Mouse (Mus musculus): Measurements from ENCODE around the gene Nrm. TPM values are rescaled to one million over a fixed set of nuclear protein-coding genes. Genes with fewer than 3 reads are reported as not detected.

Gene Nrm
- polyA plus RNA-seq, 1 experiment from 2014 or later: 20.3 TPM

- no peak for DNase-seq (ENCODE audit: low spot score)
- Histone ChIP-seq H3K36me3 (replicated peaks; ENCODE audit: control insufficient read depth, insufficient read depth) (peaks cover 65% of the 10 kb centered on the region), H3K4me1 (replicated peaks; ENCODE audit: control insufficient read depth, insufficient read depth, low read length) (peaks cover 15% of the 10 kb centered on the region), H3K27ac (peak overlapping the region; percentile 90), H3K4me2 (replicated peaks) (peak overlapping the region; percentile 75), H3K9ac (peak overlapping the region; percentile 85), H3K27me3 (ENCODE audit: control insufficient read depth, insufficient read depth, low read length) (no peaks in the 10 kb centered on the region), H3K4me3 (replicated peaks; ENCODE audit: low read length) (peak overlapping the region; percentile 63), H3K9me3 (ENCODE audit: control insufficient read depth, low read length) (no peaks in the 10 kb centered on the region)
- 21% methylated on average over 20 of the region's 20 CpGs for WGBS
- peak; percentile 41 for ATAC-seq (ENCODE audit: low FRiP score)
Measured at GRCm38 (mm10) chr17:35909186-35909918, 48.2 kb downstream of the Nrm start.

- Histone ChIP-seq H3K36me3 (replicated peaks; ENCODE audit: control insufficient read depth, insufficient read depth) (peaks cover 60% of the 10 kb centered on the region), H3K4me1 (replicated peaks; ENCODE audit: control insufficient read depth, insufficient read depth, low read length) (peaks cover 15% of the 10 kb centered on the region), H3K4me3 (replicated peaks; ENCODE audit: low read length) (peak within 1 kb of the TSS; percentile 63), H3K9ac (peak within 1 kb of the TSS; percentile 85), H3K9me3 (ENCODE audit: control insufficient read depth, low read length) (no peaks in the 10 kb centered on the region), H3K27ac (peak within 1 kb of the TSS; percentile 90), H3K27me3 (ENCODE audit: control insufficient read depth, insufficient read depth, low read length) (no peaks in the 10 kb centered on the region), H3K4me2 (replicated peaks) (peak within 1 kb of the TSS; percentile 75)
- ATAC-seq (ENCODE audit: low FRiP score): peak; percentile 93
- 3% methylated on average over 25 of the region's 25 CpGs for WGBS
- DNase-seq (ENCODE audit: low spot score): peak; percentile 95
Measured at GRCm38 (mm10) chr17:35909919-35910369, 48.8 kb downstream of the Nrm start, which contains the start of gene Atat1. Atat1 (minus strand) TSS chr17:35910075.

GRCm38 (mm10) chr17:35914975-35915374 is 53.9 kb downstream of the Nrm start:
- DNase-seq (ENCODE audit: low spot score) (no peak), ATAC-seq (ENCODE audit: low FRiP score) (no peak)
- Histone ChIP-seq H3K27me3 (ENCODE audit: control insufficient read depth, insufficient read depth, low read length) (no peaks in the 10 kb centered on the region), H3K9ac (no peak overlapping the region), H3K27ac (no peak overlapping the region), H3K4me3 (replicated peaks; ENCODE audit: low read length) (peak overlapping the region; percentile 64; the same call in 1 of the 2 replicates), H3K4me2 (replicated peaks) (peak overlapping the region; percentile 97), H3K9me3 (ENCODE audit: control insufficient read depth, low read length) (no peaks in the 10 kb centered on the region), H3K36me3 (replicated peaks; ENCODE audit: control insufficient read depth, insufficient read depth) (peaks cover 24% of the 10 kb centered on the region; the same call in 1 of the 2 replicates), H3K4me1 (replicated peaks; ENCODE audit: control insufficient read depth, insufficient read depth, low read length) (peaks cover 14% of the 10 kb centered on the region)
- WGBS: 87% methylated on average over 6 of the region's 6 CpGs

Small RNAs within 50 kb of the gene (microRNA-seq; reads per million reads assigned to microRNA genes)
- gene Gm28033: 0.48 reads per million

Other genes starting within 250 kb of the Nrm start
- not detected in 2 replicates for gene Gm9573, start 234.7 kb upstream of the Nrm start, polyA plus RNA-seq (2014; fragmentation: Nextera tagmentation; extraction: Ambion mirVana)
- 0.09 TPM in 1 of 2 replicates, not detected in the other for gene Mucl3, start 217.6 kb upstream of the Nrm start, polyA plus RNA-seq (2014; fragmentation: Nextera tagmentation; extraction: Ambion mirVana)
- 14.8 and 14.9 TPM in 2 replicates for gene Vars2, start 193.7 kb upstream of the Nrm start, polyA plus RNA-seq (2014; fragmentation: Nextera tagmentation; extraction: Ambion mirVana)
- gene Gtf2h4, start 187.6 kb upstream of the Nrm start, polyA plus RNA-seq (2014; fragmentation: Nextera tagmentation; extraction: Ambion mirVana): 21.3 and 22.8 TPM in 2 replicates
- gene Ddr1, start 156.7 kb upstream of the Nrm start, polyA plus RNA-seq (2014; fragmentation: Nextera tagmentation; extraction: Ambion mirVana): 62.7 and 72.5 TPM in 2 replicates
- gene Ier3, start 39.6 kb upstream of the Nrm start, polyA plus RNA-seq (2014; fragmentation: Nextera tagmentation; extraction: Ambion mirVana): 6.6 and 7.5 TPM in 2 replicates
- 86.3 and 96.6 TPM in 2 replicates for gene Flot1, start 38.1 kb upstream of the Nrm start, polyA plus RNA-seq (2014; fragmentation: Nextera tagmentation; extraction: Ambion mirVana)
- gene Tubb5, start 23.0 kb upstream of the Nrm start, polyA plus RNA-seq (2014; fragmentation: Nextera tagmentation; extraction: Ambion mirVana): 1,664 and 1,709 TPM in 2 replicates
- gene Mdc1, start 19.8 kb upstream of the Nrm start, polyA plus RNA-seq (2014; fragmentation: Nextera tagmentation; extraction: Ambion mirVana): 9.2 and 10.7 TPM in 2 replicates
- 18.8 and 20.7 TPM in 2 replicates for gene Ppp1r18, start 4.3 kb downstream of the Nrm start, polyA plus RNA-seq (2014; fragmentation: Nextera tagmentation; extraction: Ambion mirVana)
- gene Dhx16, start 18.5 kb downstream of the Nrm start, polyA plus RNA-seq (2014; fragmentation: Nextera tagmentation; extraction: Ambion mirVana): 25.8 and 29.0 TPM in 2 replicates
- gene 2310061I04Rik, start 36.1 kb downstream of the Nrm start, polyA plus RNA-seq (2014; fragmentation: Nextera tagmentation; extraction: Ambion mirVana): 55.3 and 57.5 TPM in 2 replicates
- 387 and 408 TPM in 2 replicates for gene Atat1, start 48.8 kb downstream of the Nrm start, polyA plus RNA-seq (2014; fragmentation: Nextera tagmentation; extraction: Ambion mirVana)
- gene Mrps18b, start 55.1 kb downstream of the Nrm start, polyA plus RNA-seq (2014; fragmentation: Nextera tagmentation; extraction: Ambion mirVana): 61.4 and 63.6 TPM in 2 replicates
- 34.8 and 37.9 TPM in 2 replicates for gene Ppp1r10, start 55.1 kb downstream of the Nrm start, polyA plus RNA-seq (2014; fragmentation: Nextera tagmentation; extraction: Ambion mirVana)
- 65.5 and 74.9 TPM in 2 replicates for gene Abcf1, start 108.4 kb downstream of the Nrm start, polyA plus RNA-seq (2014; fragmentation: Nextera tagmentation; extraction: Ambion mirVana)
- 46.8 and 52.2 TPM in 2 replicates for gene Gnl1, start 118.5 kb downstream of the Nrm start, polyA plus RNA-seq (2014; fragmentation: Nextera tagmentation; extraction: Ambion mirVana)
- gene Prr3, start 118.9 kb downstream of the Nrm start, polyA plus RNA-seq (2014; fragmentation: Nextera tagmentation; extraction: Ambion mirVana): 70.4 and 83.1 TPM in 2 replicates
- gene H2-T24, start 159.2 kb downstream of the Nrm start, polyA plus RNA-seq (2014; fragmentation: Nextera tagmentation; extraction: Ambion mirVana): 9.1 and 11.7 TPM in 2 replicates
- gene H2-T23, start 171.5 kb downstream of the Nrm start, polyA plus RNA-seq (2014; fragmentation: Nextera tagmentation; extraction: Ambion mirVana): 3.0 and 4.1 TPM in 2 replicates
- gene H2-T22, start 181.4 kb downstream of the Nrm start, polyA plus RNA-seq (2014; fragmentation: Nextera tagmentation; extraction: Ambion mirVana): 7.2 and 8.0 TPM in 2 replicates
- not detected in 2 replicates for gene Gm6034, start 181.6 kb downstream of the Nrm start, polyA plus RNA-seq (2014; fragmentation: Nextera tagmentation; extraction: Ambion mirVana)
- 0.25 TPM in 1 of 2 replicates, not detected in the other for gene Gm11127, start 197.1 kb downstream of the Nrm start, polyA plus RNA-seq (2014; fragmentation: Nextera tagmentation; extraction: Ambion mirVana)

Measured in hindbrain, embryonic 14.5 days (tissue).